Mouse (Mus musculus) limb, embryonic 11.5 days (tissue): Measurements from ENCODE around the gene Fam161a. TPM values are rescaled to one million over a fixed set of nuclear protein-coding genes. Genes with fewer than 3 reads are reported as not detected.

Experiments
- ATAC-seq: fragments of 200-750 bp; cut with Nextera tagmentation; 2 replicates; pipeline ENCODE4 v1.8.0; 2017; ENCODE audit warnings: low read depth; ENCODE audit not compliant: insufficient number of reproducible peaks, low FRiP score, low TSS enrichment
- DNase-seq: peaks from one replicate; pipeline ENCODE4 v3.0.0-alpha.2; 2015; ENCODE audit warnings: low spot score
- H3K27ac ChIP-seq: fragments of 300-500 bp; sonication (generic); replicated peaks from 2 replicates; pipeline ENCODE4 v1.5.1; 2014; ENCODE audit warnings: low read depth, mild to moderate bottlenecking, low read length
- H3K27me3 ChIP-seq: fragments of 300-500 bp; sonication (generic); 2 replicates; pipeline ENCODE4 v1.6.1; 2014; ENCODE audit warnings: mild to moderate bottlenecking, low read length, mixed read lengths; ENCODE audit not compliant: control insufficient read depth, insufficient read depth
- H3K36me3 ChIP-seq: fragments of 300-500 bp; sonication (generic); 2 replicates; pipeline ENCODE4 v1.6.1; 2014; ENCODE audit warnings: mild to moderate bottlenecking, low read length, moderate library complexity, mixed read lengths; ENCODE audit not compliant: control insufficient read depth, insufficient read depth
- H3K4me1 ChIP-seq: fragments of 300-500 bp; sonication (generic); 2 replicates; pipeline ENCODE4 v1.6.1; 2014; ENCODE audit warnings: low read length, mixed read lengths; ENCODE audit not compliant: control insufficient read depth, insufficient read depth
- H3K4me2 ChIP-seq: fragments of 300-500 bp; sonication (generic); 2 replicates; pipeline ENCODE4 v1.6.1; 2014; ENCODE audit warnings: low read depth, mild to moderate bottlenecking, moderate library complexity; ENCODE audit not compliant: severe bottlenecking
- H3K4me3 ChIP-seq: fragments of 300-500 bp; sonication (generic); 2 replicates; pipeline ENCODE4 v1.5.1; 2014; ENCODE audit warnings: low read depth, low read length
- H3K9ac ChIP-seq: fragments of 300-500 bp; sonication (generic); 2 replicates; pipeline ENCODE4 v1.6.1; 2014; ENCODE audit warnings: mild to moderate bottlenecking, low read length
- H3K9me3 ChIP-seq: fragments of 300-500 bp; sonication (generic); 2 replicates; pipeline ENCODE4 v1.6.1; 2016; ENCODE audit warnings: low read length; ENCODE audit not compliant: control insufficient read depth
- WGBS: fragments of 180-500 bp; shearing (Covaris S2); extraction: QIAGEN DNeasy Blood & Tissue Kit; methylation state at CpG from one replicate; pipeline ENCODE4 v1.1.7; 2014; 5-methylcytosine and 5-hydroxymethylcytosine counted together
- polyA plus RNA-seq: library from polyadenylated mRNA; unstranded; fragments of >200 nt; fragmentation: Nextera tagmentation; extraction: Ambion mirVana; gene quantifications from 2 replicates; pipeline ENCODE4 v1.2.1, GENCODE M21; 2014

Fam161a gene
- polyA plus RNA-seq, 1 experiment from 2014 or later: 2.5 TPM

- H3K9ac ChIP-seq: no peak overlapping the region
- no peaks in the 10 kb centered on the region for H3K4me1 ChIP-seq
- H3K36me3 ChIP-seq: peaks cover 27% of the 10 kb centered on the region
- no peak for DNase-seq
- H3K4me2 ChIP-seq: no peak overlapping the region
- H3K27me3 ChIP-seq: no peaks in the 10 kb centered on the region
- no peaks in the 10 kb centered on the region for H3K9me3 ChIP-seq
- WGBS: 91% methylated on average over 1 of the region's 1 CpGs
- no peak overlapping the region for H3K27ac ChIP-seq
- no peak for ATAC-seq
- no peak overlapping the region for H3K4me3 ChIP-seq
Observed at GRCm38 (mm10) chr11:22998308-22998707, 9.0 kb upstream of the Fam161a start.

GRCm38 (mm10) chr11:23005276-23005675 lies 2.1 kb upstream of the Fam161a start:
- Histone ChIP-seq H3K36me3 (peaks cover 10% of the 10 kb centered on the region; the same call in 1 of the 2 replicates), H3K9ac (no peak overlapping the region), H3K27ac (no peak overlapping the region), H3K4me3 (no peak overlapping the region), H3K4me1 (no peaks in the 10 kb centered on the region), H3K9me3 (no peaks in the 10 kb centered on the region), H3K27me3 (no peaks in the 10 kb centered on the region), H3K4me2 (no peak overlapping the region)
- no peak for ATAC-seq
- 94% methylated on average over 1 of the region's 1 CpGs for WGBS
- DNase-seq: no peak

DNA sequence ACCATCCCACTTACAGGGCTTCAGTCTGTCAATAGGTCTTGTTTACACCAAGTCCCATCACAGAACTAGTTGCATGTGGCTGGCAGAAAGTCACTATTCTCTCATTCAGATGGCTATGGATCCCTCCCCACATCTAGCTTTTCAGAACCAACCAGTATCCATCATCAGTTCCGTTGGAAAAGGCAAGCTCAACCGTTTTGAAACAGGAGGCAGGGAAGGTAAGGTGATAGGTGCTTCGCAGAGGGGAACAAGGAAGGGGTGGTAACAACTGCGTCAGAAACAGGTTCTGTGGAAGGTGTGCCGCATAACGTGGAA lies 208 bp upstream of the Fam161a start:
- 4% methylated on average over 6 of the region's 6 CpGs for WGBS
- H3K4me1 ChIP-seq: no peaks in the 10 kb centered on the region
- peak overlapping the region; percentile 54 for H3K4me3 ChIP-seq
- H3K27me3 ChIP-seq: no peaks in the 10 kb centered on the region
- no peaks in the 10 kb centered on the region for H3K9me3 ChIP-seq
- peak overlapping the region; percentile 40; the same call in 1 of the 2 replicates for H3K27ac ChIP-seq
- ATAC-seq (no peak; the same call in 1 of the 2 replicates), DNase-seq (no peak)
- peak overlapping the region; percentile 82 for H3K4me2 ChIP-seq
- H3K9ac ChIP-seq: no peak overlapping the region
- peaks cover 4% of the 10 kb centered on the region; the same call in 1 of the 2 replicates for H3K36me3 ChIP-seq

DNA sequence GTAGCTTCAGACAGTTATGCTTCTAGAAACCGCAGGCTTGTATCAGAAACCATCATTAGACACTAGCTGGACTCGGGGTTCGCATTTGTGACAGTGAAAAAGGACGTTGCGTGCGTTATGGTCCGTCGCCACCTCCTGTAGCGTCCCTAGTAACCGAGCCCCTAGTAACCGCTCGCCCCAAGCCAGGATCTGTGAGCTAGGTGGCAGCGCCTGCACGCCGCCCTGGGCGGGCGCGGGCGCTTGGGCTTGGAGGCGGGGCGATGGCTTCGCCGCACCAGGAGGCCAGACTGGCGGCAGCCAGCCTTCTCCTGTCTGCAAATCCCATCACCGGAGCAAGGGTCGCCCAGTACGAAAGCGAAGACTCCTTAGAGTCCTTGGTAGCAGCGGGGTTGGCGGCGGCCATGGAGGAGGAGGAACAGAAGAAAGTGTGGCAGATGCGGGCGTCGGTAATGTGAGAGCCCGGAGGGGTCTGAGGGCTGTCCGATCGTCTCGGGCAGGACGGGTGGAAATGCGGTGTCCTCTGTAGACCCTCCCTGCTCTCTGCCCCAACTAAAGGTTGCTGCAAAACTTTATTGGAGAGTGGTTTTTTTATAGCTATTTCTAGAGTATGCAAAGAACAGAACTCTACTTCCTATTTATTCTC lies 971 bp downstream of the Fam161a start:
- peak overlapping the region; percentile 82 for H3K4me2 ChIP-seq
- under 1% methylated on average over 40 of the region's 40 CpGs for WGBS
- H3K9me3 ChIP-seq: no peaks in the 10 kb centered on the region
- no peaks in the 10 kb centered on the region for H3K4me1 ChIP-seq
- peak overlapping the region; percentile 47; the same call in 1 of the 2 replicates for H3K27ac ChIP-seq
- peak overlapping the region; percentile 72 for H3K9ac ChIP-seq
- peak overlapping the region; percentile 54 for H3K4me3 ChIP-seq
- peaks cover 4% of the 10 kb centered on the region; the same call in 1 of the 2 replicates for H3K36me3 ChIP-seq
- H3K27me3 ChIP-seq: no peaks in the 10 kb centered on the region
- ATAC-seq (peak; percentile 91), DNase-seq (peak; percentile 83)

DNA sequence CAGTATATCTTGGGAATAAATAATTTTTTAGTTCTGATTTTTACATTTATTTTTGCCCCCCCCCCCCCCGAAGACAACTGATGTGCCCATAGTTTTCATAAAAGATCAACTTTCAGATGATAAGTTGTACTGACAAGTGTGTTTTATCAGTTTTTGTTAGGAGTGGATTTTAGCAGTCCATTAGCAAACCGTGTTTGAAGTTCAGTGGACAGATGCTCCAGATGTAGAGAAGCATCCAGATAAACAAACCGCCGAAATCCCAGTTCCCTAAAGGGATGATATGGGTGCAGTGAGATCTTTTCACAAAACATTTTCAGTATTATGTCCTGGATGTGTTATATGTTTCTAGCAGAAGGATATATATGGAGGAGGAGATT lies 1.5 kb downstream of the Fam161a start:
- Histone ChIP-seq H3K27ac (no peak overlapping the region), H3K4me1 (no peaks in the 10 kb centered on the region), H3K4me3 (peak overlapping the region; percentile 54), H3K27me3 (no peaks in the 10 kb centered on the region), H3K9ac (no peak overlapping the region), H3K36me3 (0 out of 2 replicates have a peak, but pooled peaks cover 2% of the 10 kb centered on the region), H3K4me2 (peak overlapping the region; percentile 82), H3K9me3 (no peaks in the 10 kb centered on the region)
- DNase-seq (no peak), ATAC-seq (no peak)
- WGBS: 40% methylated on average over 4 of the region's 4 CpGs

GRCm38 (mm10) chr11:23013096-23013495 lies 5.8 kb downstream of the Fam161a start:
- Histone ChIP-seq H3K9me3 (no peaks in the 10 kb centered on the region), H3K27ac (no peak overlapping the region), H3K27me3 (no peaks in the 10 kb centered on the region), H3K4me3 (no peak overlapping the region), H3K4me2 (no peak overlapping the region), H3K36me3 (no peaks in the 10 kb centered on the region), H3K4me1 (no peaks in the 10 kb centered on the region), H3K9ac (no peak overlapping the region)
- DNase-seq (no peak), ATAC-seq (no peak)
- 63% methylated on average over 1 of the region's 1 CpGs for WGBS

DNA sequence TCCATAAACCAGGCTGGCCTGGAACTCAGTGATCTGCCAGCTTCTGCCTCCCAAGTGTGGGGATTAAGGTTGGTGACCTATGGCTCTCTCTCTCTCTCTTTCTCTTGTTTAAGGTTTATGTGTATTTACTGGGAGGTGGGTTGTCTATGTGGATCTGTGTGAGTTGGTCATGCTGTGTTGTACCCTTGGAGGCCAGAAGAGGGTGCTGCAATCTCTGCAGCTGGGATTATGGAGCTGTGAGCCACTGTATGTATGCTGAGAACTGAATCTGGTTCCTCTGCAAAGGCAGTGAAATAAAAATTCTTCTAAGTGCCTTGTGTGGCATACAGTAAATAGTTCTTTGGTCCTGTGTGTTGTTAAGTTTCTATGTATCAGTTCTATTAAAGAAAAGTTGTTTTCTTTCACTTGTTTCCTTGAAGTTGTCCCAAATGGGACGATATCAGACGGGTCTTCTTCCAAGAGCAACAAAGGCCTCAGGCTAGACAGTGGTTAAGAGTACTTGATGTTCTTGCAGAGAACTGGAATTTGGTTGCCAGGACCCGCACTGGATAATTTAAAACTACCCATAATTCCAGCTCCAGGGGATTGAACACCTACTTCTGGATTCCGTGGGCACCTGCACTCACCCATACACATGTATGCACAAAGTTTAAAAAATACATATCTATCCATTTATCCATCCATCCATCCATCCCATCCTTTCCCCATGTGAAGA lies 6.4 kb downstream of the Fam161a start:
- no peaks in the 10 kb centered on the region for H3K27me3 ChIP-seq
- no peak overlapping the region for H3K4me2 ChIP-seq
- no peak overlapping the region for H3K27ac ChIP-seq
- no peak for DNase-seq
- ATAC-seq: no peak
- no peak overlapping the region for H3K4me3 ChIP-seq
- WGBS: 93% methylated on average over 4 of the region's 4 CpGs
- H3K4me1 ChIP-seq: no peaks in the 10 kb centered on the region
- no peaks in the 10 kb centered on the region for H3K36me3 ChIP-seq
- H3K9me3 ChIP-seq: no peaks in the 10 kb centered on the region
- no peak overlapping the region for H3K9ac ChIP-seq

GRCm38 (mm10) chr11:23014996-23015395 lies 7.7 kb downstream of the Fam161a start:
- no peak overlapping the region for H3K4me2 ChIP-seq
- no peak overlapping the region for H3K9ac ChIP-seq
- H3K27me3 ChIP-seq: no peaks in the 10 kb centered on the region
- 73% methylated on average over 6 of the region's 6 CpGs for WGBS
- H3K4me1 ChIP-seq: no peaks in the 10 kb centered on the region
- H3K27ac ChIP-seq: no peak overlapping the region
- no peak overlapping the region for H3K4me3 ChIP-seq
- H3K36me3 ChIP-seq: no peaks in the 10 kb centered on the region
- DNase-seq: no peak
- no peak for ATAC-seq
- no peaks in the 10 kb centered on the region; the same call in 1 of the 2 replicates for H3K9me3 ChIP-seq
